Mouse (Mus musculus) adrenal gland (tissue): Measurements from ENCODE around the gene Taldo1.

Source experiments
- intact Hi-C: fragments of 180-260 bp; cut with DNase I; formaldehyde crosslinking; loops from one replicate; pipeline ENCODE4 v1.15.1; 2025

Gene Taldo1

DNA sequence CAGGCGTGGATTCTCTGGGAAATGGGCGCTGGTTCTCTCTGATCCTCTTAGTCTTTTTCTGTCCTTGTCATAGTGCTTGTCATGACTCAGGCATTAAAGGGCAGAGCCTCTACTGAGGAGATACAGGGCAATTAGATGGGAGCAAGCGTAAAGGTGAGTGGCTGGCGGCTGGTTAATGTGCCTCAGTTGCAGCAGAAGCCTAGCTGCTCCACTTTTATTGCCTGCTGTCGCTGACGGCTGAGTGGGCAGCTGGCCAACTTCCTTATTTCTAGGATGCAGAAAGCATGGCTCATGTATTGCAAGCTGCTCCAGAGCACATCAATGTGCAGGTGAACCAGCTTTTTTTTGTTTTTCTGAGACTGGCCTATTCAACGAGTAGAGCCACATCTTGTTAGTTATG is 27.0 kb downstream of the Taldo1 start:
- intact Hi-C loops, result no loop called here

DNA sequence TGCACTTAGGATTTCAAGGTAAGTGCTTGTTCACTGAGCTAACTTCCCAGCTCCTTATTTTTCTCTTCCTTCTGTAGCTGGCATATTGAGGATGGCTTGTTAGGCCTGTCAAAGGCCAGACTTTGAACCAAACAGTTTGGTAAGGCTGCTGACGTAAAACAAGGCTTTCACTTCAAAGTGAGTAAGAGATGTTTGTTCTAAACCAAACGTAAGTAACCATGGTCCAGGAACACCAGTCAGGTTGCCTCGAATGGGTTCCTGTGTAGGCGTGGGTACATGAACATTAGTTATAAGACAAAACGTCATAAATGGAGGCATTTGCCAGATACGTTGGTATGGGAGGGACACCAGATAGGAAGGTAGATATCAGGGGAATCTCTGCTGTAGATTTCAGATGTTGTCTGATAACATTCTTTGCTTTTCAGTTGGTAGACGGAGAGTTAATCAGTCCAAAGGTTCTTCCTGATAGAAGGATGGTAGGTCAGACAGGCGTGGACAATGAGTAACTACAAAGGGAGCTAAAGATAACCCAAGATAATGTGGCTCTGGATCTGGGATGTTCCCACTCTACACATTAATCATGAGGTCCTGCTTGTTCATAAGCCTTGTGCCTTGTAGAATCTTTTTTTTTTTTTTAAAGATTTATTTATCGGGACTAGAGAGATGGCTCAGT is 28.2 kb downstream of the Taldo1 start:
- intact Hi-C loops, result no loop called here

DNA sequence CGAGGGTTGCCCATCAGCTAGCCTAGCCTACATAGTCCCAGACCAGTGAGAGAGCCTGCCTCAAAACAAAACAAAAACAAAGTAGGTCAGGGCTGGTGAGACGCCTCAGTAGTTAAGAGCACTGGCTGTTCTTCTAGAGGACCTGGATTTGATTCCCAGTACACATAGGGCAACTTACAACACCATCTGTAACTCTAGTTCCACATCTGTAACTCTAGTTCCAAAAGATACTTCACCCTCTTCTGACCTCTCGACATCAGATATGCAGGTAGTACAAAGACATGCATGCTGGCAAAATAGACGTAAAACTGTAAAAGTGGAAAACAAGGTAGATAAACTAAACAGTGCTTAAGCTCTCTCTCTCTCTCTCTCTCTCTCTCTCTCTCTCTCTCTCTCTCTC is 31.8 kb downstream of the Taldo1 start:
- intact Hi-C loops, result no loop called here

GRCm38 (mm10) chr7:141426948-141427730 is 35.1 kb downstream of the Taldo1 start:
- intact Hi-C loops, result no loop called here

GRCm38 (mm10) chr7:141428701-141429100 is 36.7 kb downstream of the Taldo1 start:
- intact Hi-C loops, result no loop called here

- intact Hi-C loops, result no loop called here
Observed at GRCm38 (mm10) chr7:141429310-141429709, 37.3 kb downstream of the Taldo1 start, which contains the start of gene Cend1. Cend1 (minus strand) TSS chr7:141429491.

DNA sequence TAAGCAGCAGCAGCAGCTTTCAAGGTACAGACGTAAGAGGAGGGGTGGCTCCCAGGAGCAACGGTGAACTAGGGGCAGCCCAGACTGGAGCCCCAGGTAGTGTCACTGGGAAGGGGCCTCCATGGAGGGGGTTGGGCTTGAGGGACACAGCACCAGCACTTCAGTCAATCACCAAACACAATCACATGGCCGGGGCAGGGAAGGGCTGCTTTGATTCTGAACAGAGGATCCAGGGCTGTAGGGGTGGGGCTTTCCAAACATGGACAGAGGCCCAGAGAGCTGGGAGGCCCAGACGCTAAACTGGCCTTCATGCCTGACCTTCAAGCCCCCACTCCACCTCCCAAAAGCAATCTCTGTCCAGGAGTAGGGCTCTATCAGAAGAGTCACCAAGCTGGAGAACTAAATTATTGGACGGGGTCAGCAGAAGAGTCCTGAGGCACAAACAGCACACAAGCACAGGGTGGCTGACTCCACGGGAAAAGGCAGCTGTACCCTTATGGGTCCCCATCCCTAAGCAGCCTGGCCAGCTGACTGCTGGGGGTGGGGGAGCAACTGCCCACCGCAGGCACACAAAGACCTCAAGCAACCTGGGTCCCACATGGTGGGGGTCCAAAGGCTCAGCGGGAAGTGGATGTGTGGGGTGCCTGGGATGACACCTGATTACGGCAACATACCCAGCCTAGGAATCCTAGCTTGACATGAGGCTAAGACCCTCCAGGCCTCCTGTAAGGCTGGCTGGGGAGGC is 38.0 kb downstream of the Taldo1 start:
- intact Hi-C loops, result no loop called here

GRCm38 (mm10) chr7:141430585-141431240 is 38.7 kb downstream of the Taldo1 start:
- intact Hi-C loops, result no loop called here

DNA sequence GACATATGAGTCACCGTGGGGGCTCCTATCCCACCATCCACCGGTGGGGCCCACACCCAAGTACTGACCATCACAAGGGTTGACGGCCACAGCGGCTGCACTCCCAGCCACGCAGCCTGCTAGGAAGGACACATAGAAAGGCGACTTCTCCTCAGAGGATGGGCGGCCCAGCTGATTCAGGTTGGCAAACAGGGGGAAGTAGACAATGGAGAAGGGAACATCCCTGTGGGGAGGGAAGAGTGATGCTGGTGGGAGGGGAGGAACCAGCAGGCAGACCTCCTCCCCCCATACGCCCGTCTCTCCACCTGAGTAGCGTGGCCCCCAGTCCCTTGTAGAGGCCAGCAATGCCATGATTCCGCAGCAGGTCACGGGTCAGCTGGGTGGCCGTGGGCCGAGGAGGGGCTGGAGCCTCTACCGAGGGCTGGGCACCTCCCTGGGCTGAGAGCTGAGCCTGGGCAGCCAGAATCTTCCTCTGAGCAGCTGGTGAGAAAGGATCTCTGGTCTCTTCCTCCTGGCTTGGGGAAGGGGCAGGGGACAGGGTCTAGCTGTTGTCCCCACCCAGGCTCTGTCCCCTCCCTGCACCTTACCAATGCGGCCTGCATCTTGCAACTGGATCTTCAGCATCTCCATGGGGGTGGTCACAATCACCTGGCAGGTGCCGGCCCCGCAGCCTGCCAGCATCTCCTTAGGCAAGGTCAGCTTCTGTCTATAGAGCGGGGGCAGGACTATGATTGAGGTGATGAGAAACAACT is 39.6 kb downstream of the Taldo1 start:
- intact Hi-C loops, result no loop called here

- intact Hi-C loops, result no loop called here
Observed at GRCm38 (mm10) chr7:141432186-141432611, 40.2 kb downstream of the Taldo1 start.

DNA sequence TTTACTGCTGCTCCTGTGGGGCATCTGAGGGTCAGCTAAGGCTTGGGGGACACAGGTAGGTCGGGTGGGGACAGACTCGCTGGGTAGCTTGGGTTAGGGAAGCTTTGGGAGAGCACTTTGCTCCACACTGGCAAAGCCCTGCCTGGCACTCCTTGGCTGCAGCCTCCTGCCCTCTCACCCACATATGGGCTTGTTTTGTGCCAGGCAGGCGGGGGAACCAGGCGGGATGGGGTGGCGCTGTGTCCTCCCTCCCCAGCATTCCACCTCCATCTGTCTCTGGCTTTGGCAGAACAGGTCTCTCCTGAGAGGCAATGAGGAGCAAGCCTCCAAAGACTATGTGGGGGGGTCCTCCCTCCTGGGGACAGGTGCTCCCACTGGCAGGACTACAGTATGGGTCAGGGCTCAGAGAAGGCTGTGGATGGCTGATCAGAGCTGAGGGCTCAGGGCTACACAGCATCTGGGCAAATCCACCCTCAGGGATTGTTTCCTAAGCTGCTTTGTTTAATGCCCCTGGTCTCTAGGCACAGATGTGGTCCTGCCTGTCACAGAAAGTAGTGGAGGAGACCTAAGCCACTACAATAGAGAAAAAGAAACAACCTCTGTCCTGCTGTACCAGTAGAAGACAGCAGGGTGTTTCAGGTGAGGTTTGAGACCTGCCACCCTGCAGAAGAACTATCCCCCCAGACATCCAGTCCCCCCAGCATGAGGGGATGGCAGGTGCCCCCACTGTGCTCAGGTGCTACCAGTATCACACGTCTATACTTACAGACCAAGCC is 40.9 kb downstream of the Taldo1 start:
- intact Hi-C loops, result no loop called here

- intact Hi-C loops, result no loop called here
Observed at GRCm38 (mm10) chr7:141433517-141434400, 41.8 kb downstream of the Taldo1 start.

- intact Hi-C loops, result no loop called here
Observed at GRCm38 (mm10) chr7:141434464-141434863, 42.5 kb downstream of the Taldo1 start.

DNA sequence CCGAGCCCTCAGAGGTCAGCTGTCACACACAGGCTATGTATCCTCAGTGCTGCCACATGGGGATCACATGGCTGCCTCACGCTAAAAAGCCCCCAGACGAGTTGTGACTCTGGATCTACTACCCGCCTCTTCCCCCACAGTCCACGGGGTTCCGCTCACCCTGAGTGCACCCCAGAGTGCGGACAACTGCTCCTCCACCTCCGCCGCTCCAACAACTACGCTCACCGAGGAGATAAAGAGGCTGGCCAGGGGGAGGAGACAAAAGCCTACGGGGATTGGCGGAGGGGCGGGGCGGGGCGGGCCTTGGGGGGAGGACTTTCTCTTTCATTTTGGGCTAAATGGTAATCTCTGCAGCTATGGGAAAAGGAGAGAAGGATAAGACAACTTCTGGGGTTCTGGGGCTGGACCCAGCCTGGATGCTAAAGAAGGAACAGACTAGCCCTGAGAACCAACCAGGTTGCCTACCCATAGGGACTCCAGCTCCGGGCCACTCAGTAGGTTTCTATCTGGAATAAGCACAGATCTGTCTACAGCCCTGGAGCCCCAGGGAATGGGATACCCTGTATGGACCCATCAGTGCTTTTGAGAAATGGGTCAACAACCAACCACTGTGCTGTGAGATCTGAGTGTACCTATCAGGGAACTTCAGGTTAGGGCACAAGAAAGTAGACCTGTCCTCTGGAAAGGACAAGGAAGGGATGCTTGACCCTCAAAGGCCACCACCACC is 43.3 kb downstream of the Taldo1 start:
- intact Hi-C loops, result no loop called here

GRCm38 (mm10) chr7:141435856-141436522 is 44.0 kb downstream of the Taldo1 start:
- intact Hi-C loops, result no loop called here

GRCm38 (mm10) chr7:141436523-141436892 is 44.5 kb downstream of the Taldo1 start:
- intact Hi-C loops, result no loop called here
